Mouse (Mus musculus): ENCODE data around the gene Smoc1. TPM values are rescaled to one million over a fixed set of nuclear protein-coding genes. Genes with fewer than 3 reads are reported as not detected.
A peak's percentile ranks its signal among the peaks of the same experiment; 100 is the strongest.

Smoc1 gene
- total RNA-seq, 2 experiments from 2014 or later = 10.3 to 10.9 TPM

- intact Hi-C loops (cut with DNase I) = loop anchor here (5.0 kb wide), 1 partner anchor 104 kb away; the partner anchor contains the start of gene Slc8a3
- DNase-seq (ENCODE audit: extremely low spot score in 1 of 2, low spot score in 2 of 2) = peak; percentile 50 to 85
These were observed 201.3 kb downstream of the Smoc1 start for GRCm38 (mm10) chr12:81227767-81228460.

GRCm38 (mm10) chr12:81233746-81234380 is 207.3 kb downstream of the Smoc1 start:
- intact Hi-C loops (cut with DNase I) = no loop called here
- no peak for DNase-seq (ENCODE audit: extremely low spot score in 1 of 2, low spot score in 2 of 2)

- DNase-seq (ENCODE audit: extremely low spot score in 1 of 2, low spot score in 2 of 2) = no peak
- intact Hi-C loops (cut with DNase I) = no loop called here
These were observed 209.1 kb downstream of the Smoc1 start for GRCm38 (mm10) chr12:81235456-81236330.

Small RNA genes within 50 kb of the gene (microRNA-seq; reads per million reads assigned to microRNA genes)
- gene Mir3067 = 8.3 reads per million, percentile 27 among the genes with 10 or more reads in this experiment

Other genes starting within 250 kb of the Smoc1 start
- gene Susd6, start 236.3 kb upstream of the Smoc1 start, total RNA-seq (2021) = 10 to 100 TPM; 23.8 to 24.0 TPM
- 100 to 1,000 TPM; 338 to 355 TPM for gene Srsf5, start 81.3 kb upstream of the Smoc1 start, total RNA-seq (2021)
- gene Slc10a1, start 58.1 kb upstream of the Smoc1 start, total RNA-seq (2021) = not detected

Measured in left cerebral cortex, postnatal 10 days (tissue).